Mouse (Mus musculus): Measurements from ENCODE around the gene Zfp597. TPM values are rescaled to one million over a fixed set of nuclear protein-coding genes. Genes with fewer than 3 reads are reported as not detected.

Gene Zfp597
- 10 to 100 TPM; 11.1 to 11.8 TPM for total RNA-seq (2021)

DNA sequence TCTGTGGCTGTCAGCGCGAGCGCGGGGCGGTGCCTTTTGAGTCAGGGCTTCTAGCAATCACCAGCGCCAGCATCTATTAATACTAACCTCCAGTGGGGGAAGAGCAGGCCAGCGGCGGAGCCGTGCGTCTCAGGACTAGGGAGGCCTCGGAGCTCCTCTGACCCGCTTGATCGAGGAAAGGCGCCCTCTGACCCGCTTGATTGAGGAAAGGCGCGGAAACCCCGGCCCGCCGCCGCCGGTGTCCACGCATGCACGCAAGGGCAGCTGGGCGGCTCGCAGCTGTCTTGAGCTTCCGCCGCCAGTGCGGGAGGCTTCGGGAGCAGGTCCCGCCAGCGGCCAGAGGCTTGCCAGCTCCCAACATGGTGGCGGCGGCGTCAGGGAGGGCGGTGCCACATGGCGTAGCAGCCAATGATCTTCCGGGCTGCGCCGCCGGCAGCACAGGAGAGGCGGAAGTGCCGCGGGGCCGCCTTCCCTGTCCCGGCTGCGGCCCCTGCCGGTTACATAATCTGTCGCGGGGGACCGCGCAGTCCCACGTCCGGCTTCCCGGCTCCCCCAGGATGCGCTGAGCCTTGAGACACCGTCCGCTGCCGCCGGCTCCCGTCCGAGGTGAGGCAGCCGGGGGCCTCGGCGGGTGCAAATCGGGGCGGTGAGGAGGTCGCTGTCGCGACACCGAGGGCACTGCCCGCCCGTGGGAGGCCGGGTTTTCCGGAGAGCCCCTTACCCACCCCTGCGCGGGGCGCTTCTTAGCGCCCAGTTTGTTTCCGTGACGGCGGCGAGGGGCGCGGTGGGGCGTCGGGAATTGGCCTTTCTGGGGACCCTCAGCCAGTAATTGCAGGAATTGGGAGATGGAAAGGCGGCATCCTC, at the start of gene Zfp597, which contains the start of gene Gm20695:
Zfp597 (minus strand) TSS at position 361 of the 864 bp plus-strand sequence.
Gm20695 (plus strand) TSS at position 448 of the 864 bp plus-strand sequence.
- intact Hi-C loops (cut with DNase I): loop anchor here (1.0 to 5.0 kb wide), 3 partner anchors 12 to 37 kb away; partner anchors contain the start of genes 1700037C18Rik, Cluap1, Naa60 and Zfp174
- peak; percentile 97 for DNase-seq

DNA sequence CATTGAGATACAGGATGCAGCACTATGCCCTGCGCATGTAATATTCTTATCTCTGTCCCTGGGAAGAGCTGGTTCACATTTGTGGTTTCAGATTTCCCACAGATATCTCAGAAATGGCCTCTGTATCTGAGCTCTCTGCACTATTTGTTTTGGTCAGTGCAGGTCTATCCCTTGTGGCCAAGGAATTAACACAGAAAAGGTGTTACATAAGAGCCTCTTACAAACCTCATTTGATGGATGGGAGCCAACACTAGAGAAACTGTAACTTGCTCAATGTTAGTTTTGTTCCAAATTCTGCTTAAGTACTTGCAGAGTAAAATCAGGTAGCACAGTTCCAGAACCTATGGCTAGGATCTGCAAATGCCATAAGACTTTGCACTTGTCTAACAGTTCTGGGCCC, 49.7 kb upstream of the Zfp597 start:
- DNase-seq: no peak
- intact Hi-C loops (cut with DNase I): no loop called here

DNA sequence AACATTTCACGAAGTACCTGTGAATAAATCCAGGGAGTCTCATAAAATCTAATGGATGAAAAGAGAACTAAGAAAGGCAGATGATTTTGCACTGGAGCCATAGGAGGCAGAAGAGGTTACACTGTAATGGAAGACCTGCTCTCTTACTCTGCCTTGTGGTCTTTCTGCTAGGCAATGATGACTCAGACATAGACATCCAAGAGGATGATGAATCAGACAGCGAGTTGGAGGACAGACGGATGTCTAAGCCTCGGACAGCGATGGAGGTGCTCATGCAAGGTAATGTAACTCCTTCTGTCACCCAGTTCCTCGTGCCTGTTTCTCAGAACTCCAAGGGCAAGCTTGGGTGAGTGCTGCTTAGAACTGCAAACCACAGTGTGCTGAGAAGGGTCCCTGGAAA, 49.2 kb upstream of the Zfp597 start:
- DNase-seq: no peak
- intact Hi-C loops (cut with DNase I): no loop called here

DNA sequence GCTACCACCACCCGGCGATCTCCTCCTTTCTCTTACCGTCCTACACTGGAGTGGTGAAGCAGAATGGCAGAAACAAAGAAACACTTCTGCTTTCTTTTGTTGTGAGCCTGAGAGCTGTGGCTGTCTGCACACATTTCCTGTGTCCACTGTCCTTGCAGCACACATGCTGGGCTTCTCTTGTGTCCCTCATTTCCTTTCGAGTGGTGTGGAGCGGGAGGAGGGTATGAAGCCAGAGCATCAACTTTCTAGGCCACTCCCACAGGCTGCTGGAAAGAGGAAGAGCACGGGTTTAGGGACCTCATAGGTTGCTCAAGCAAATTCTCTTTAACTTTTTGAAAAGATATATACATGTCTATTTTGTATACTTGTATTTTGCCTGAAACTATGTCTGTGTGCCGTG, 44.8 kb upstream of the Zfp597 start:
- no peak for DNase-seq
- intact Hi-C loops (cut with DNase I): no loop called here

DNA sequence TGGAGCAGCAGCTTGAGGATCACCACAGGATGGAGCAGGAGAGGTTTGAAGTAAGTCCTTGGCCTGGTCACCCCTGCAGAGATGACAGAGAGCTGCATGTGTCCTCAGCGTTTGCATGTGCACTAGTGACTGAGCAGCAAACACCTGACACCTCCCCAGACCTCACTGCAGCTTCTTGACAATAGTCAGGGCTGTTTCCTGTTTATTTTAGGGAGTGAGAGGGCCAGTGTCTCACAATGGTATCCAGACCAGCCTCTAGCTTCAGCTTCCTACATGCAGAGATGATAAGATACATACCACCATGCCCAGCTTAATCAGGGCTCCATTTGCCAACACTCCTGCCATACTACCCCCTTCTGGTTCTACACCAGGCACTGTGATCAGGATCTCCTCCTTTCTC, 44.2 kb upstream of the Zfp597 start:
- intact Hi-C loops (cut with DNase I): no loop called here

DNA sequence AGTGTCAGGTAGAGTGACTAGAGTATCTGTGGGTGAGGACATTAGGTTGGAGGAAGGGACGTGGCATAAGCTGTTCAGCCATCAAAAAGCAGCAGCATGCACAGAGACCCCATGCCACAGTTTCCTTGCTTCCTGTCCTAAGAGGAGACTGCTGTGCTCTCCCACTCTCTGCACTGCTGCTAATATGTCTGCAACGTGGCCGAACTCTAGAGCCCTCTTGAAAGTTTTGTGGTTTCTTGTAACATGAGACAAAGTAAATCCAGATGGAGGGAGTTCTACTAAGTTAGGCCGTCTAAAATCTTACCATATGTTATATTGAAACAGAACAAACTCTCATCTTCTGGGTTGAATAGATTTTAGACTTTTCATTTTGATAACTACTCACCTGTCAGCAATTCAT, 39.6 kb upstream of the Zfp597 start:
- intact Hi-C loops (cut with DNase I): no loop called here
- DNase-seq: no peak

More for the DNA sequence above, 44.2 kb upstream of the Zfp597 start:
- DNase-seq: no peak

DNA sequence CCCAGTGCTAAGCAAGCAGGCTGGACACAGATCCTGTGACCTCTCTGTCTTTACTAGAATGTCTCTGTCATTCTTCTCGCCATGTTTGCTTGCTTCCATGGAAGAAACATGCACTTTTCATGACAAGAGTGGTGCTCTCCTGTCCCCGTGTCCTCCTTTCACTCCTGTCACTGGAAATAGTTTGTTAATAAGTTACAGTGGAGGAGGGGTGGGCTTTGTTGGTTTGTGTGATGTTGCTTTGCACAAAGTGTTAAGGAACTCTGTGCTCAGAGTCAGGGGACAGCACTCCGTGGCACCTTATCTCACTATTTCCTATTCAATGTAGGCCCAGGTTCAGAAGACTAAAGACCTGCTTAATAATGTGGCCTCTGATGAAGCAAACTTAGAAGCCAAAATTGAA, 39.2 kb upstream of the Zfp597 start:
- intact Hi-C loops (cut with DNase I): no loop called here
- DNase-seq: no peak

DNA sequence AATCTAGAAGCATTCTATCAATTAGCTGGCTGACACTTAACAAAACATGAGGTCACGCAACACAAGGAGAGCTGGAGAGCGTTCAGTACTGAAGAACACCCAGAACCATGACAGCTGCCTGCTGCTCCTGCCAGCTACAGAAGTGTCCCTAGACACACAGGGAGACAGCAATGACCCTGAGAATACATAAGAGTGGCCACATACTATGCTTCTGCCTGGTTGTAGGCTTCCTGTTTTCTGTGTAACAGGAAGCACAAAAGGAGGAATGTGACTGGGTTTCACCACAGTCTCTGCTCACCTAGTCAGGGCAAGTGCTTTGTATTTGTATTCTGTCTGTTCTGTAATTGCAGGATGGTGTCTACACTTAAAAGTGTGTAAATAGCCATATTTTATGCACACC, 36.4 kb upstream of the Zfp597 start:
- DNase-seq: no peak
- intact Hi-C loops (cut with DNase I): no loop called here

DNA sequence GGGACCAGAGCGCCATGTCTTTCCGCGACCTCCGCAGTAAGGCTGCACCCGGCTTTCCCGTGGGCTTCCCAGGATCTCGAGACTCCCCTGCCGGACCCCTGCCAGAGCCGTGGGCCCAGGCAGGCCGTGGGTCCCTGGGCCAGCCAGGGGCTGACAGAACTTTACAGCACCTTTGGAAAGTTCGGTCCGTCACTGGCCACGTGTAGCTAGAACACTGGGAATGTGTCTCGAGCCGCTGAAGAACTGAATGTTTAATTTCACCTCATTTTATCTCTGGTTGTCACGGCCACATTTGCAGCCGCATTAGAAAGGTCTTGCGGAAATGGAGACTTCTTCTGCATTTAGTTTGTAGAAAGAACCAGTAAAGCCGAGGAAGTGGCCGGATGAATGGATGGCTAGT, 24.8 kb upstream of the Zfp597 start:
- intact Hi-C loops (cut with DNase I): loop anchor here (1.0 to 2.0 kb wide), 4 partner anchors 24 to 95 kb away; partner anchors contain the start of genes Gm20695, Zfp174 and Zfp597
- no peak for DNase-seq

DNA sequence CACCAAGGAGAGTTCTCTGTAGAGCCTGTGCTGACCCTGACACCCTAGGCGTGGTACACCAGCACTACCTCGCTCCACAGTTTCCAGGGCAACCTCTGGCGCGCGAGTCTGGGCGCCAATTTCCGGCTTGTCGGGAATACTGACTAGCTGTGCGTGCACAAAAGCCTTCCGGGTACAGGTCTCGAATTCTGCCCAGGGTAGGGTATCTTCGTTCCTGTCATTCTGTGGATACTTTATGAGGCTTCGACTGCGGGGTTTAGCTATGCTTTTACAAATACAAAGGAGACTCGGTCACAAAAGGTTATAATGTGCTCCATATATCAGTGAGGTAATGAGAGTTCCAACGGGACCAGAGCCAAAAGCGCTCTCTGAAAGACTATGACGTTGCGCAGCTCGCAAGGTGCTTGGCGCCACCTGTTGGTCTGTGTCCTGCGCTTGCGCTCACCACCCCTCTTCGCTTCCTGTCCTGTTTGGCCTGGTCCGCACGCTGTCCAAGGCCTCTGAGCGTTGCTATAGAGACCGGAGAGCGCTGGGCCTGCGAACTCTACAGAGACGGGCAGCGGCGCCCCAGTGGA, 24.3 kb upstream of the Zfp597 start, which contains the start of the genes 1700037C18Rik and Cluap1:
1700037C18Rik (minus strand) TSS at position 153 of the 575 bp plus-strand sequence.
Cluap1 (plus strand) TSS at position 265 of the 575 bp plus-strand sequence.
- intact Hi-C loops (cut with DNase I): loop anchor here (1.0 to 2.0 kb wide), 4 partner anchors 24 to 96 kb away; partner anchors contain the start of genes Gm20695, Zfp174 and Zfp597

DNA sequence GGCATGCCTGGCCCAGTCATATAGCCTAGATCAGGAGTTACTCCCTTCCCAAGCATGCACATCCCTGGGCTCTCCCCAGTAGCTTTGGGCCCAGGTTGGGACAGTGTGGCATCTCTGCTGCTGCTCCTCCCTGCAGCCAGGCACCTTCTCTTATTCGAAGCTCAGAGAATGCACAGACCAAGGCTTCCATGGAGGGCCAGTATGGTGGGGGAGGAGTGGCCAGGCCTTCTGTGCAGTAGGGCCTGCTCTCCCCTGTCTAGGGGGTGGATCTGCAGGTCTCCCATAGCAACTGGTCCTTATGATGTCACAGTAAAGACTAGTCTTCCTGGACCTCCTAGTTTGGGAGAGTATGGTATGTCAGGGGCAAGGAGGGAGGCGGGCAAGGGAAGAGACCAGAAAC, 23.1 kb upstream of the Zfp597 start:
- intact Hi-C loops (cut with DNase I): no loop called here
- DNase-seq: no peak

More for the DNA sequence above, 24.3 kb upstream of the Zfp597 start, which contains the start of the genes 1700037C18Rik and Cluap1:
- peak; percentile 90 to 94 for DNase-seq

DNA sequence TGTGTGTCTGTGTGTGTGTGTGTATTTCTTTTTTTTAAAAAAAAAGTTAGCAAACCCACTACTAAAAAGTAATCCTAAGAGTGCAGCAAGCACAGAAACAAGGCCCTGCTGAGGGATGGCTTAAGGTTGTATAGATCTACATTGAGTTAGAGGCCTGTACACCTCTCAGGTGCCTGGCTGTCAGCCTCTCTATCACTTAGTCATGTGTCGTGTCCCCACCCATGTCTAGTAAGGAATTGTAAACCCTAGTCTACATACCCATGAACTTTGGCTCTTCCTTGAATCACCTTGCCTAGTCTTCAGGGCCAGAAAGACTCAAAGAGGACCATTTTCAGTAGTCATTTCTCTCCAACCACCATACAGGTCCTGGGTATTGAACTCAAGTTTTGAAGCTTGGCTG, 12.2 kb upstream of the Zfp597 start:
- intact Hi-C loops (cut with DNase I): no loop called here
- no peak for DNase-seq

DNA sequence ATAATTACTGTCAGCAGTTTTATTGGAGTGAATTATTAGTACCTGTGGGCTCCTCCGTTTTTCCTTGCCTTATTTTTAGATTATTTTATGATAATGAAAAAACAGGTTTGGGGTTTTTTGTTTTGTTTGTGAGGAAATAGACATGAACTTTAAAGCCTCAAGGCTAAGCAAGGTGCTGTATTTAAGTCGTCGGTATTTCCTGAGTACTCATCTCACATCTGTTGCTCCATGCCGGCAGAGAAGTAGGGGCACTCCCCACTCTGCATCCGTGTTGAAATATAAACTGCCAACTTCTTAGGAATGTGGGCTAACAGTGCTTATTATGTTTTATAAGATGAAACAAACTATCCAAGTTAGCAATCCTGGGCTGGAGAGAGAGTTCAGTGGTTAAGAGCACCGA, 11.7 kb upstream of the Zfp597 start:
- intact Hi-C loops (cut with DNase I): no loop called here

DNA sequence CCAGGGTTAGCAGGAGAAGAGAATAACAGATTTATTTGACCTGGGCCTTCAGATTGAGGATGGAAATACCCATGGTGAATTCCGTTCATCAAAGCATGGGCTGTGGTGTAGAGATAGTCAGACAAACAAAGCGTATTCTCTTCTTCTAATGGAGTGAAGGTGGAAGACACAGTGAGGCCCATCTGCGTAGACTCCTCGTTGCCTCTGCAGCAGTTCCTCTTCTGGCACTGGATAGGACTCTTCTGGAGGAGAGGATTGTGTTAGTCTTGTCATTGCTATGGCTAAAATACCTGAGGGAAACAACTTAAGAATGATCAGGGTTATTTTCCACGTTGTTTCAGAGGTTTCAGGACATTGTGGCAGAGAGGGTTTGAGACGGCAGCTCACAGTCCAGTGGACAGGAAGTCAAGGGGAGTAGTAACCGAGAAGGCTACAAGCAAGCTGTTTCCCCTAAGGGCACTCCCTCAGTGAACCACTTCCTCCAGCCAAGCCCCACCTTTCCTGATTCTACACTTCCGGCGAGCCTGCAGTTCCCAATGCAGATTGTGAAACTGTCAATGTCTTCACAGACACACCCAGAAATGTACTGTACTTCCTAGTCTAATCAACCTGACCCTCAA, 10.9 kb upstream of the Zfp597 start:
- intact Hi-C loops (cut with DNase I): no loop called here
- peak; percentile 47 to 51 for DNase-seq

More for the DNA sequence above, 11.7 kb upstream of the Zfp597 start:
- no peak for DNase-seq

DNA sequence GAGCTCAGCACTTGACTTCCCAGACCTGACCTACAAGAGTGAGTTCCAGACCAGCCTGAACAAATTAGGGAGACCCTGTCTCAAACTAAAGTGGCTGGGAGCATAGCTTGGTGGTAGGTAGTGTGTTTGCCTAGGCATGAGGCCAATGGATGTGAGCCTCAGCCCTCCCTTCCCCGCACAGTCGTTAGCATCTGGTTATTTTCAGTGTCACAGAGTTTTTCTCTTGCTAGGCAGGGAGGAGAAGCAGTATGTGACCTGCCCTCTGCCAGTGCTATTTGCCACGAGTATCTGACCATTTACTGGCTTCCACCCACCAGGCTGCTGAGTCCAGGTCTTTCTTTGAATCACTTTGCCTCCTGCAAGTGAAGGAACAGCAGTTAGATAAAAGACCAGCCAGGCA, 9.4 kb upstream of the Zfp597 start:
- intact Hi-C loops (cut with DNase I): no loop called here
- DNase-seq: no peak

DNA sequence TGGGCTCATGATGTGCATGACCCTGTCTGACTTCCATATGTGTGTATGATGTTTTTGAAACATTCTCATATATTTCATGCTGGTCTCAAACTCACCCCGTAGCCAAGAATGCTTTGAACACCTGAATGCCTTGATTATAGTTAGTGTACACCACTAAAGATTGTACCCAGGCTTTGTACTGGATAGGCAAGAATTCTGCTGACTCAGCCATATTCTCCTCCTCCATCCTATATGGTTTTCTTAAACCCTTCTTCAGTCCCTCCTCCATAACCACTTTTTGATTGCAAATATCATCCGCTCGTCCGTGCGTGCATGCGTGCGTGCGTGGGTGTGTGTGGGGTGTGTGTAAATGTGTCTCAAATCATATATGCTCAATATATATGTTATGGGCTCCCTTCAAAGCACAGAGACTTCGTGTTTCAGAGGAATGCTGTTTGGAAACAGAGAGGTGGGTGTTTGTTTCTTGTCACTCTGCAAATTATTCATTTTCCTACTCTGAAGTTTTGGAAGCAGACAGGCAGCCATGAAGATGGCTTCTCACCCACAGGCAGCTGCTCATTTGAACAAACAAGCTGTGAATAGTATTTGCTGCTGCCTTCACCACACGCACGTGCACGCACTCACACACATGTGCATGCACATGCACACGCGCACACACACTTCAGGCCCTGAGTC, 7.4 kb upstream of the Zfp597 start:
- intact Hi-C loops (cut with DNase I): no loop called here
- DNase-seq: no peak

DNA sequence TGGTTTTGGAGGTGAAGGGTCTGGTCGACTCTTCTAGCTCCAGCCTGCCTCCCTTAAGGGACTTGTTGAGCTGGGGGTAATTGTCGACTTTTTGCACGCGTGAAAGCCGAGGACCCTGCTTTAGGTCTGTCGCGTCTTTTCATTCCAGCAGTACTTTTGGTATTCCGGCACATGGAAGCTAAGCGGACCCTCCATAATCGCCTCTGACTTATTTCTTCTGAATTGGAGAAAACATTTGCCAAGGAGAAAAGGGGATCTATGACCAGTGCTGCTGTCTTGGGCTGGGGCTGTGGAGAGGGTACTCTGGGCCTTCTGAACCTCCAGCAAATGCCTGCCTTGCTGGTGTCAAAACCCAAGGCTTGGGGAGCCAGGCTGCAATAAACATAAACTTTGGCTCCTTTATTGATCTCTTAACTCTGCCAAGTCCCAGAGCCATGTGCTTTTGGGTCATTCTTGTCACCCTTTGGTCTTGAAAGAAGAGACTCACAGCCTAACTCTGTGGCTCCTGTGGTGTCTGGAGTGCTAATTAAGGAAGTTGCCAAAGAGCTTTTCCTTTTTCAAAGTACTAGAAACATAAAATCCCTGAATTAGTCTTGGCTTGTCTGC, 807 bp upstream of the Zfp597 start:
- intact Hi-C loops (cut with DNase I): loop anchor here (2.0 kb wide), 1 partner anchor 24 kb away; the partner anchor contains the start of genes 1700037C18Rik and Cluap1
- DNase-seq: no peak

DNA sequence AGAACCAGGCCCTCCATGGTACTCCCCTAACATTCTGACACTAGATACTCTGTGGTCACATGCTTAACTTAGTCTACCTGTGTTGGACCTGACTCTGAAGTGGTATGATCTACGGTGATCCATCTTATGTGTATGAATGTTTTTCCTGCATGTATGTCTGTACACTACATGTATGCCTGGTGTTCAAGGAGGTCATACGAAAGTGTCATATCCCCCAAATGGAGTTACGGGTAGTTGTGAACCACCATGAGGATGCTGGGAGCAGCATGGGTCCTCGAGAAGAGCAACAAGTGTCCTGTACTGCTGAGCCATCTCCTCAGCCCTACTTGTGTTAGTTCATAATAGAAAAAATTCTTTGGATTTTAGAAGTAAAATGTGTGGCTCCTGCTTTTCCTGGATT, 8.0 kb downstream of the Zfp597 start:
- DNase-seq: no peak
- intact Hi-C loops (cut with DNase I): no loop called here

DNA sequence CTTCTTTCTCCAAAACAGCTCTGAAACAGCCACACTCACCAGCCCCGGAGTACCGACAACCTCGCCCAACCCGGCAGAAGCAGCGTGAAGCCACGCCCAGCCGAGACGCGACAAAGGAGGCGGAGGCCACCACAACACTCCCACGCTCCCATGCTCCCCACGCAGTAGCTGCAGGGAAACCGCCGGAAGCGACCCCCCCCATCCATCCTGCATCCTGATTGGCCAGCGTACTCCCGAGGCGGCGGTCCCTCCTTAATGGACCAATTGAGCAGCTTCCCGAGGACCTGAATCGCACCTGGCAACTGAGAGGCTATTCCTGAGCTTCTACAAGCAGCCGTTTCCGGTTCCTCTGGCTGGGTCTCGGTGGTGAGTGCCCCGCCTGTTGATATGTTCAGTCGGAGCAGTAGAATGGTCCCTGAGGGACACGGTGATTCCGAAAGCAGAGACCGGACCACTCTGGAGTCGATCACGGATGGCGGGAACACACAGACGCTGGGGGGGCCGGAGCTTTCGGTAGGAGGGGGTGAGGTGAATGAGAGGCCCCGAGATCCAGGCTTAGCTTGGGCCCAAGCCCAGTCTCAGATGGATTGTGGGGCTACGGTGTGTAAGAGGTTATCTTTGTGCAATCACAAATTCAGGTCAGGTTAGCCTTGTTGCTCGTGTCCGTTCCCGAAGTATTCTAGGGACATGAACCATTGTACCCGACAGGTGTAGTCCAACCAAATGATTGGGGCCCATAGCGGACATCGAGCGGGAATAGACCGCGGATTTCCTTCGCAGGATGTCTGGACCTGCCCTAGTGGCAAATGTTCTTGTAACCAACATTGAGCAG, 11.9 kb downstream of the Zfp597 start, which contains the start of gene Naa60:
Naa60 (plus strand) TSS at position 160 of the 832 bp plus-strand sequence.
- intact Hi-C loops (cut with DNase I): loop anchor here (1.0 kb wide), 1 partner anchor 12 kb away; the partner anchor contains the start of genes Gm20695 and Zfp597
- DNase-seq: peak; percentile 85 to 86

All from heart, postnatal 36 days (tissue).